Mouse (Mus musculus) limb, embryonic 12.5 days (tissue): ENCODE measurements around the gene 2610528A11Rik. TPM values are rescaled to one million over a fixed set of nuclear protein-coding genes. Genes with fewer than 3 reads are reported as not detected.
A peak's percentile ranks its signal among the peaks of the same experiment; 100 is the strongest.

Source experiments
- ATAC-seq: fragments of 200-750 bp; cut with Nextera tagmentation; 2 replicates; pipeline ENCODE4 v1.8.0; 2017; ENCODE audit warnings: low read depth, moderate TSS enrichment; ENCODE audit not compliant: insufficient number of reproducible peaks, insufficient read depth, low FRiP score, low TSS enrichment
- H3K27ac ChIP-seq: fragments of 300-500 bp; sonication (generic); 2 replicates; pipeline ENCODE4 v1.5.1; 2016; ENCODE audit warnings: mild to moderate bottlenecking, moderate library complexity
- H3K27me3 ChIP-seq: fragments of 300-500 bp; sonication (generic); 2 replicates; pipeline ENCODE4 v1.6.1; 2016; ENCODE audit warnings: mild to moderate bottlenecking, moderate library complexity
- H3K36me3 ChIP-seq: fragments of 300-500 bp; sonication (generic); 2 replicates; pipeline ENCODE4 v1.6.1; 2016; ENCODE audit warnings: mild to moderate bottlenecking, moderate library complexity
- H3K4me1 ChIP-seq: fragments of 300-500 bp; sonication (generic); replicated peaks from 2 replicates; pipeline ENCODE4 v1.6.1; 2016
- H3K4me2 ChIP-seq: fragments of 300-500 bp; sonication (generic); 2 replicates; pipeline ENCODE4 v1.6.1; 2016; ENCODE audit warnings: mild to moderate bottlenecking, moderate library complexity
- H3K4me3 ChIP-seq: fragments of 300-500 bp; sonication (generic); replicated peaks from 2 replicates; pipeline ENCODE4 v1.5.1; 2016; ENCODE audit warnings: mild to moderate bottlenecking
- H3K9ac ChIP-seq: fragments of 300-500 bp; sonication (generic); replicated peaks from 2 replicates; pipeline ENCODE4 v1.6.1; 2016; ENCODE audit warnings: mild to moderate bottlenecking, moderate library complexity
- H3K9me3 ChIP-seq: fragments of 300-500 bp; sonication (generic); 2 replicates; pipeline ENCODE4 v1.6.1; 2016; ENCODE audit warnings: mild to moderate bottlenecking, moderate library complexity
- WGBS: fragments of 180-500 bp; shearing (Covaris S2); methylation state at CpG from one replicate; pipeline ENCODE4 v1.1.7; 2016; 5-methylcytosine and 5-hydroxymethylcytosine counted together
- polyA plus RNA-seq: library from polyadenylated mRNA; unstranded; fragments of >200 nt; fragmentation: Nextera tagmentation; extraction: Ambion mirVana; gene quantifications from 2 replicates; pipeline ENCODE4 v1.2.1, GENCODE M21; 2016

The 2610528A11Rik gene
- polyA plus RNA-seq, 1 experiment from 2014 or later = 0.68 TPM

DNA sequence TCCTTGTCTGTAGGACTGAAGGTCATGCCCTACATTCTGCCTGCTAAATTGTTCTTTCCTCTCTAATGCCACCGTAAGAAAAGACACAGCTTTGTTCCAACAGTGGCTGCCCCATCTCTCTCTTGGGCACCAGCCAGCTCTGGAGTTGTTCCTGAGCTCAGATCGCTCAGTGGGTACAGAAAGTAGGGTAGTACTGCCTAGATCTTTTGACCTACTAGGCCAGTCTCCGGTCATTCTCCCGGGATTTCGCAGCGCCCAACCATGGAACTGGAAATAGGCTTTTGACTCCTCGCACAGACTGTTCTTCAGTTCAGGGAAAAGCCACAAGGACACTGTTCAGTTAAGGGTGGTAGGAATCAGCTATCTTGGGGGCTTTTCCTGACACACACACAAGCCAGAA lies 891 bp downstream of the 2610528A11Rik start:
- WGBS = 93% methylated on average over 7 of the region's 7 CpGs
- no peak for ATAC-seq
- H3K4me2 ChIP-seq = no peak overlapping the region

DNA sequence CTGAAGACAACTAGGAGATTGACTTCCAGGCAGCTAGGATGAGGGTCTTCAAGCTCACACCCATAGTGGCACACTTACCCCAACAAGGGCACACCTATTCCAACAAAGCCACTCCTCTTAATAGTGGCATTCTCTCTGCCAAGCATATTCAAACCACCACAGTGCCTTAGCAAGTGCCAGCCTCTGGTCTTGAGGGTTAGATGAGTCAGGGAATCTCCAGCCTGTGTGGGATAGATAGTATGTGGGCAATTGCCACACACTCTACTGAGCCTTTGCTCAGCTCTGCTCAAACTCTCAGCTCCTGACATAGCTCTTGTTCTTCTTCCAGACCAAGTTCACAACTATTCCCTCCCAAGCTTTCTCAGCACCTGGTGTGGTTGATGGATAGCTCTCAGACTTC lies 2.5 kb downstream of the 2610528A11Rik start:
- Histone ChIP-seq H3K9me3 (no peaks in the 10 kb centered on the region), H3K36me3 (no peaks in the 10 kb centered on the region), H3K27ac (no peak overlapping the region), H3K9ac (no peak overlapping the region), H3K4me2 (no peak overlapping the region), H3K4me3 (no peak overlapping the region), H3K4me1 (peaks cover 14% of the 10 kb centered on the region), H3K27me3 (no peaks in the 10 kb centered on the region)
- no peak for ATAC-seq

More for the DNA sequence above, 891 bp downstream of the 2610528A11Rik start:
- Histone ChIP-seq H3K36me3 (no peaks in the 10 kb centered on the region), H3K9me3 (no peaks in the 10 kb centered on the region), H3K9ac (no peak overlapping the region), H3K4me1 (peaks cover 14% of the 10 kb centered on the region), H3K4me3 (no peak overlapping the region), H3K27ac (no peak overlapping the region), H3K27me3 (no peaks in the 10 kb centered on the region)

DNA sequence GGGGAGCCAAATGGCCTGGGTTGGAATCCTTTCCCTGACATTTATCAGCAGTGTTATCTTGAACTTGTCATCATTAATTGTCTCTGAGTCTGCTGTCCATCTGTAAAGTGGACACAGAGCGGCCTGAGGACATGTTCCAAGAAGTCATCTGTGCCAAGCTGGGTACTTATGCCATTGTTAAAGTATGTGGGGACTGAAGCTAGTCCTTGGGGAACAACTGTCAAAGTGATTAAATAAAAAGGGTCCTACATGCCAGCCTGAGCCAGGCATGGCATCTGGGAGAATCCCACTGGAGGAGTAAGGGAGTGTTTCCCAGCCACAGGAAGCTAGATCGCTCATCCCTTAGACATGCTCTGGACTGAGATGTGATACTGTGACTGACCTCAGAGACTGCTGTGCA lies 3.4 kb downstream of the 2610528A11Rik start:
- Histone ChIP-seq H3K27me3 (no peaks in the 10 kb centered on the region), H3K36me3 (no peaks in the 10 kb centered on the region)
- 51% methylated on average over 2 of the region's 2 CpGs for WGBS

DNA sequence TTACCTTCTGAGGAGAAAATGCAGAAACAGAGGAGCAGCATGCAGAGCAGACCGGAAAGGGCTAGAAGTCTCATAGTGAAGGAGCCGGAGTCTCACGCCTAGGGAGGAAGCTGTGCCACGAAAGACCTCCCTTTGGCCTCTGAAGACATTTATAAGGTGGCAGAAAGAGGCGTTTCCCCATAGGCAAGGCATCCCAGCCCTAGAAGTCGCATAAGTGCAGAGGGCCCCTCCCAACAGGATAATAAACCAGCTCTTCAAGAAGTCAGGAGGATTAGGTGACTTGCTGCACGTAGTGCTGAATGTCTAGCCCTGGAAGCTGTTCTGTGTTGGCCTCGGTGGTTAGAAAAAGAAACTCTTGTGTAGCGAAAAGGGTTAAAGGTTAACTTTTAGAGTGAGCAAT lies 3.8 kb downstream of the 2610528A11Rik start:
- peak overlapping the region; percentile 1; the same call in 1 of the 2 replicates for H3K4me2 ChIP-seq
- H3K9ac ChIP-seq = no peak overlapping the region
- H3K4me3 ChIP-seq = no peak overlapping the region
- H3K36me3 ChIP-seq = no peaks in the 10 kb centered on the region
- no peaks in the 10 kb centered on the region for H3K27me3 ChIP-seq
- peaks cover 14% of the 10 kb centered on the region for H3K4me1 ChIP-seq
- H3K27ac ChIP-seq = no peak overlapping the region
- no peaks in the 10 kb centered on the region for H3K9me3 ChIP-seq
- ATAC-seq = no peak
- 7% methylated on average over 9 of the region's 9 CpGs for WGBS

More for the DNA sequence above, 3.4 kb downstream of the 2610528A11Rik start:
- no peak for ATAC-seq
- Histone ChIP-seq H3K4me2 (0 out of 2 replicates have a peak overlapping the region, but pooled peaks have one; percentile 1), H3K4me3 (no peak overlapping the region), H3K9ac (no peak overlapping the region), H3K9me3 (no peaks in the 10 kb centered on the region), H3K4me1 (peaks cover 14% of the 10 kb centered on the region), H3K27ac (no peak overlapping the region)

DNA sequence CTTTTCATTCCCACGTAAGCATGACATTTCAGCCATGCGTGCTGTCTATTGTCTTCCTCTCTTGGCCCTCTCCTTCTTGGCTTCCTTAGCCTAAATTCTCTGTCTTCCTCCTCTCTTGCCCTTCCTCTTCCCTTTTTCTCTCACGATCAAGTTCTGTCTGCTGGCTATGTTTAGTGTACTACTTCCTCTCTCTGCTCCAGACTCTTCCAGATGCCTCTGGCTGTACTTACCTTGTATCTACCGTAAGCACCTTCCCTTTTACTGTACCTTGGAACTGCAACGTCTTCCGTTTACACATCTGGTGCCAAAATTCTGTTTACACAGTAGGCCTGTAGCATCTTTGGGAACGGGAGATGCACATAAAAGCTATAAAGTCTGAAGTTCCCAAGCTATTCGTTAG lies 4.4 kb downstream of the 2610528A11Rik start:
- Histone ChIP-seq H3K9me3 (no peaks in the 10 kb centered on the region), H3K27ac (no peak overlapping the region), H3K9ac (no peak overlapping the region), H3K4me3 (no peak overlapping the region), H3K36me3 (no peaks in the 10 kb centered on the region), H3K27me3 (no peaks in the 10 kb centered on the region), H3K4me2 (0 out of 2 replicates have a peak overlapping the region, but pooled peaks have one; percentile 1), H3K4me1 (peaks cover 14% of the 10 kb centered on the region)
- ATAC-seq = no peak
- WGBS = 48% methylated on average over 8 of the region's 8 CpGs

DNA sequence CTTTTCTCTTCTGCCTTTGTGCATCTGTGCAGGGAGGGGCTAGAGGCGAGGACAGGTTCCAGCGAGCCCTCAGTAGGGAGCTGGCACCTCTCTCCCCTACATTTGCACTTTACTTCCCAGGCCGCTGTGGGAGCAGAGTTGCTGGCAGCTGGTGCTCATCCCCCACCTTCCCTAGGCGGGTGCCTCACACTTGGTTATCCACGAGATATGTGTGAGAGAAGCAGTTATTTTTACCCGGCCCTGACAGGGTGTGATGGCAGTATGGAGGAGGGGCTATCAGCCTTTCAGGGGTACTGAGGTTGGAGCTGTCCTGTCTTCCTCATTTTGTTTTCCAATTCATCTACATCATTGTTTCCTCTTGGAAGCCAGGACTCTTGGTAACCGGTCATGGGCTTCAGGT lies 8.0 kb downstream of the 2610528A11Rik start:
- no peak overlapping the region for H3K4me3 ChIP-seq
- no peak overlapping the region for H3K9ac ChIP-seq
- H3K27me3 ChIP-seq = no peaks in the 10 kb centered on the region
- H3K4me2 ChIP-seq = no peak overlapping the region
- 37% methylated on average over 7 of the region's 7 CpGs for WGBS
- peaks cover 14% of the 10 kb centered on the region for H3K4me1 ChIP-seq
- no peaks in the 10 kb centered on the region for H3K9me3 ChIP-seq
- ATAC-seq = no peak
- no peaks in the 10 kb centered on the region for H3K36me3 ChIP-seq
- no peak overlapping the region for H3K27ac ChIP-seq

DNA sequence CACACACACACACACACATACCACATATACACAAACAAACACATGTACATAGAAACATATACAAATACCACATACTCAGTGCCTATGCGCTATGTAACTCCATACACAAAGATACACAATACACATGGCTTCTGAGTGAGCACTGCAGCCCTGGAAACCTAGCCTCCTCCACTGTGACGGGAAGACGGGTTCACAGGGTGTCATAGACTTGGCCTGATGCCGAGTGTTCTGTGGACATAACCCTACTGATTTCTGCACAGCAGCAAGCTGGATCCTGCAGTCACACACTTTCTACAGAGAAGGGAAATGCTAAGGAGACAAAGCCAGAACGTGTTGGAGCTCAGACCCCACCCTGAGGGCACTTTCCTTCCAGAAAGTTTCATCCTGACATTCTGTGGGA lies 9.1 kb downstream of the 2610528A11Rik start:
- H3K4me1 ChIP-seq = peaks cover 5% of the 10 kb centered on the region; the same call in 1 of the 2 replicates
- H3K4me2 ChIP-seq = no peak overlapping the region
- ATAC-seq = no peak
- no peaks in the 10 kb centered on the region for H3K27me3 ChIP-seq
- 60% methylated on average over 5 of the region's 5 CpGs for WGBS
- no peak overlapping the region for H3K9ac ChIP-seq
- H3K36me3 ChIP-seq = no peaks in the 10 kb centered on the region
- H3K9me3 ChIP-seq = no peaks in the 10 kb centered on the region
- no peak overlapping the region for H3K4me3 ChIP-seq
- H3K27ac ChIP-seq = no peak overlapping the region

DNA sequence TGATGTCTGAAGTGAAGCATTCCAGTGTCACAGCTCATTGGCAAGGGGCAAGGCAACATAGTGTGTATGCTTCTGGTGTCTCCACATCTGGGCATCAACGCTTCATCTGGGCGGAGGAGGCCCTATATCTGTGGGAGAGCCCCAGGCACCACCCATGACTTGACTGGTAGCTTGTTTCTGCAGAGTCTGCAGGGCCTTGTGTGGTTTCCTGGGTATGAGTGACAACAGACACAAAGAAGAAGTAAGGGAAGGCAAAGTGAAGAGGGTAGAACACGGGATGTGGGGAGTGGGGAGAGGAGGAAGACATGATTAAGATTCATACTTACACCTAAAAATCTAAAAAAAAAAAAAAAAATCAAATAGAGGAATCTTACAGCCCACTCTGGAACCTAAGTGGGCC lies 11.3 kb downstream of the 2610528A11Rik start:
- Histone ChIP-seq H3K9ac (no peak overlapping the region), H3K36me3 (no peaks in the 10 kb centered on the region), H3K27me3 (peaks cover 21% of the 10 kb centered on the region), H3K9me3 (no peaks in the 10 kb centered on the region), H3K4me3 (no peak overlapping the region), H3K27ac (no peak overlapping the region), H3K4me1 (peaks cover 9% of the 10 kb centered on the region; the same call in 1 of the 2 replicates), H3K4me2 (no peak overlapping the region)
- ATAC-seq = no peak
- WGBS = 75% methylated on average over 3 of the region's 3 CpGs

DNA sequence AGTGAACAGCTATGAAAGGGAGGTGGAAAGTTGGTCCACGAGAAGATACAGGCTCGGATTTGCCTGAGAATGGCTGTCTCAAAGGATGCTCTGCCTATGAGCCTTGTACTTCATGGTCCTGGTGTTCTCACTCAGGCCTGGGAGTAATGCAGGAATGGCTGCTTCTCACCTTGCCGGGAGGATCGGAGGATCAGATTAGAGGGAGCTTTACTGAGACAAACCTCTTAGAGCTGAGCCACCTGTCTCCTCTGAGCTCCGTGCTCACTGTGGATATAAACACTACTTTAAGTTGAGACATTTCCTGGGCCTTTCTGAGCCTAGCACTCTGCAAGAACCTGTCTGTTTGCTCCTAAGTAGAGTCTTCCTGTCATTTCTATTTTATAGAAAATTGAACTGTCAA lies 12.3 kb downstream of the 2610528A11Rik start:
- Histone ChIP-seq H3K9ac (no peak overlapping the region), H3K9me3 (no peaks in the 10 kb centered on the region), H3K4me2 (no peak overlapping the region), H3K4me1 (peaks cover 9% of the 10 kb centered on the region; the same call in 1 of the 2 replicates), H3K4me3 (no peak overlapping the region), H3K27me3 (peaks cover 30% of the 10 kb centered on the region), H3K36me3 (no peaks in the 10 kb centered on the region), H3K27ac (no peak overlapping the region)
- ATAC-seq = no peak
- WGBS = 73% methylated on average over 5 of the region's 5 CpGs

DNA sequence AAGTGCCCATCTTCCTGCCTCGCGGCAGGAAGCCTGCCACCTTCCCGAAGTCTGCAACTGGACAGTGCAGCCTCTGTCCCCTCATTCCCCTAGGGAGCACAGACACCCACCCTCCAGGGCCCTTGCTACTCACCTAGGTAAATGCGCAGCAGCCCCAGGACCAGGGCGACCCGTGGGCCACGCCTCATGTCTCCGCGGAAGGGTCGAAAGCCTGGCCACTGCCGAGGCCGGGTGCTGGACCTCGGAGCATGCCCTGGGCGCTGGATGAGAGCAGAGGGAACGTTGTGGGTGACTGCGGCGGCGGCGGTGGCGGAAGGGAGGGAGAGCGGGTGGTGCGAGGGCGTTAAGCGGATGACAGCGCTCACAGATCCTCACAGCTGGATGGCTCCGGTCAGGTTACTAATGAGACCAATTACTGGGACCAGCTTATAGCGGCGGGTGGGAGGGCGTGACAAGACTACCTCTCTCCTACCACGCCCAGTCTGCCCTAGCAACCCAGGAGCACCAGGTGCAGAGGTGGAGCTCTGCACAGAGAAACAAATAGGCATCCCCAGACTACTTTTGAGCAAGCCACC lies 15.8 kb downstream of the 2610528A11Rik start, which contains the start of gene Cdhr1:
TSS of gene Cdhr1 (minus strand) at position 392 of the 575 bp plus-strand sequence.
- peaks cover 36% of the 10 kb centered on the region for H3K27me3 ChIP-seq
- peak within 1 kb of the TSS; percentile 59 for H3K4me2 ChIP-seq
- H3K36me3 ChIP-seq = no peaks in the 10 kb centered on the region
- peaks cover 9% of the 10 kb centered on the region; the same call in 1 of the 2 replicates for H3K4me1 ChIP-seq
- H3K9ac ChIP-seq = 0 out of 2 replicates have a peak within 1 kb of the TSS, but pooled peaks have one; percentile 37
- H3K4me3 ChIP-seq = peak within 1 kb of the TSS; percentile 33
- H3K27ac ChIP-seq = no peak within 1 kb of the TSS
- WGBS = under 1% methylated on average over 30 of the region's 30 CpGs
- ATAC-seq = peak; percentile 63; the same call in 1 of the 2 replicates
- H3K9me3 ChIP-seq = no peaks in the 10 kb centered on the region

DNA sequence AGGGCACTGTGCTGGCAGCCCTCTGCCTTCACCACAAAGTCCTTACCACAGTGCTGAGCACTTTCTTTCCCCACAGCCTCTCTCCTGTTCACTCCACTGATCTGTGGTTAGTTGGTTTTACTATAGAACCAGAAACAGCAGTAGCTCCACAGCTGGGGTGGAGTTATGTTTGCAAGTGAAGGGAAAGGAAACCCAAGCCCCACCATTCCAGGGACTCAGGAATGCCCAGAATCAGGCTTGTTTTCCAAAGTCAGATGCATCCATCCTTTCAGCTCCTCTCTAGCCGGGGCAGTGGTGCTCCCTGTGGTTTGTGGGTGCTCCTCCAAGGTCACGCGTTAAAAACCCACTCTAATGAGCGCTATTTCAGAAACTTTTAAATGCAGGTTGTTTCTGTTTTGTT lies 18.3 kb downstream of the 2610528A11Rik start:
- no peak overlapping the region for H3K4me2 ChIP-seq
- no peaks in the 10 kb centered on the region for H3K9me3 ChIP-seq
- H3K27me3 ChIP-seq = peaks cover 36% of the 10 kb centered on the region
- no peaks in the 10 kb centered on the region for H3K36me3 ChIP-seq
- H3K27ac ChIP-seq = no peak overlapping the region
- WGBS = 82% methylated on average over 4 of the region's 4 CpGs
- no peak overlapping the region for H3K9ac ChIP-seq
- no peak overlapping the region for H3K4me3 ChIP-seq
- peaks cover 9% of the 10 kb centered on the region; the same call in 1 of the 2 replicates for H3K4me1 ChIP-seq
- ATAC-seq = no peak

DNA sequence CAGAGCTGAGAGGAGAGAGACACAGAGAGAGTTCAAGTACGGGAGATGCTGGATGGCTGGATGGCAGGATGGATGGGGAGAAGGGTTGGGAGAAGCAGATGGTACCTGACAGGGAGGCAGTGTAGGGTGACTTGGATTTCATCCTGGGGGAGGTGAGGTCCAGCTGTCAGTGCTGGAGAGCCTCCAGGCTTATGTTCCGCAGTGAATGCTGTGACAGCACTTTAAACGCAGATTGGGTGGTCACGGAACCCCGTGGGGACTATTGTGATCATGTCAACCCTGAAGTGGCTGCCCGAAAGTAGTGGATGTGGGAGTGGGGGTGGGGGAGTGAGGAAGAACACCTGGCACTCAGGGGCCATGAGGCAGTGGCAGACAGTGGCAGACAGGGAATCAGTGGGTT lies 19.4 kb downstream of the 2610528A11Rik start:
- Histone ChIP-seq H3K9me3 (no peaks in the 10 kb centered on the region), H3K9ac (no peak overlapping the region), H3K4me1 (peaks cover 9% of the 10 kb centered on the region; the same call in 1 of the 2 replicates), H3K27me3 (peaks cover 34% of the 10 kb centered on the region), H3K4me2 (no peak overlapping the region), H3K4me3 (no peak overlapping the region), H3K36me3 (no peaks in the 10 kb centered on the region), H3K27ac (no peak overlapping the region)
- ATAC-seq = no peak
- 74% methylated on average over 6 of the region's 6 CpGs for WGBS
